ENCODE assay signal across 9 mouse cellular contexts in genomic region chr3:142443006-142443709, GRCm38 (mm10). TPM values are rescaled to one million over a fixed set of nuclear protein-coding genes. Genes with fewer than 3 reads are reported as not detected.
DNase-seq lines count a peak whose midpoint lies in the region; ATAC-seq and TF ChIP-seq lines count a peak whose summit lies in the region.
"Had no signal": no experiment of that assay in that cellular context is flagged by ENCODE, and none has a peak within 500 bp of the region (broad histone marks: within the 10 kb centered on the region; RNA-seq: fewer than 3 reads in every experiment).

No protein-coding gene starts in this region.

- no peaks in the 10 kb centered on the region for H3K79me2 ChIP-seq in C2C12 (ENCODE audit: control insufficient read depth, insufficient read depth)
- H3K79me2 ChIP-seq in heart, adult 2 months (replicated peaks; ENCODE audit: control insufficient read depth, insufficient read depth, low read length) = no peaks in the 10 kb centered on the region
- H3K79me2 ChIP-seq in myocyte (ENCODE audit: control insufficient read depth, insufficient read depth) = no peaks in the 10 kb centered on the region

- H3K79me3 ChIP-seq in C2C12 (ENCODE audit: low read depth) = no peaks in the 10 kb centered on the region

- intact Hi-C loops in heart, adult 2 months (cut with DNase I) = loop anchor here (1.0 kb wide), 1 partner anchor 148 kb away; no protein-coding TSS in a partner anchor

- no peak overlapping the region for H3K27ac ChIP-seq in embryonic facial prominence, embryonic 13.5 days
- peak overlapping the region; percentile 91 for H3K27ac ChIP-seq in heart, adult 2 months
- no peak overlapping the region for H3K27ac ChIP-seq in limb, embryonic 14.5 days (replicated peaks; ENCODE audit: low read depth, low read length)
- H3K27ac ChIP-seq in stomach, postnatal 0 days (replicated peaks) = no peak overlapping the region; the same call in 1 of the 2 replicates
- H3K27ac ChIP-seq: limb, embryonic 15.5 days had no signal

- H3ac ChIP-seq in C2C12 (ENCODE audit: control insufficient read depth, insufficient read length, low read depth) = peak overlapping the region; percentile 6
- H3ac ChIP-seq in myocyte (ENCODE audit: control insufficient read depth, insufficient read length) = no peak overlapping the region

- TF ChIP-seq CTCF in C2C12 (IDR thresholded peaks at IDR 0.05; ENCODE audit: control insufficient read depth, insufficient read depth, insufficient read length) = peak; percentile 33
- peak; percentile 98 for TF ChIP-seq CTCF in heart, adult 2 months (IDR thresholded peaks at IDR 0.05)
- peak; percentile 90 for TF ChIP-seq CTCF in stomach, postnatal 0 days (IDR thresholded peaks at IDR 0.05; ENCODE audit: low read depth)

- peak; percentile 55 to 81 for DNase-seq in adrenal gland, postnatal 4 days (ENCODE audit: low spot score in 2 of 2)
- peak; percentile 83 to 88 for DNase-seq in heart, adult 2 months
- DNase-seq in kidney, adult 9 months = peak; percentile 94
- DNase-seq in limb, embryonic 14.5 days (ENCODE audit: low spot score) = peak; percentile 93
- peak; percentile 85 for DNase-seq in stomach, postnatal 0 days (ENCODE audit: low spot score)

- 9% methylated on average over 12 of the region's 12 CpGs for WGBS in embryonic facial prominence, embryonic 13.5 days
- 6% methylated on average over 12 of the region's 12 CpGs for whole genome bisulfite sequencing in heart, adult 2 months
- WGBS in limb, embryonic 14.5 days = 11% methylated on average over 12 of the region's 12 CpGs
- WGBS in stomach, postnatal 0 days = 7% methylated on average over 12 of the region's 12 CpGs

- TF ChIP-seq EP300 in heart, adult 2 months (IDR thresholded peaks at IDR 0.05; ENCODE audit: insufficient read depth, low read depth, low read length) = peak; percentile 87; the same call in 1 of the 2 replicates
- TF ChIP-seq EP300 in stomach, postnatal 0 days (optimal IDR thresholded peaks at IDR 0.05) = no peak

- no peak for ATAC-seq in embryonic facial prominence, embryonic 13.5 days (ENCODE audit: insufficient number of reproducible peaks, insufficient read depth, low FRiP score, low TSS enrichment, low read depth)
- no peak for ATAC-seq in limb, embryonic 14.5 days (ENCODE audit: low FRiP score, low read depth)
- peak; percentile 64; the same call in 1 of the 2 replicates for ATAC-seq in stomach, postnatal 0 days (ENCODE audit: low FRiP score, low TSS enrichment)

- no peaks in the 10 kb centered on the region for H3K9me3 ChIP-seq in embryonic facial prominence, embryonic 13.5 days
- H3K9me3 ChIP-seq in limb, embryonic 14.5 days (ENCODE audit: control insufficient read depth, low read length) = no peaks in the 10 kb centered on the region
- no peaks in the 10 kb centered on the region for H3K9me3 ChIP-seq in stomach, postnatal 0 days (ENCODE audit: control insufficient read depth, low read length)
- H3K9me3 ChIP-seq: limb, embryonic 15.5 days had no signal

- H3K36me3 ChIP-seq in C2C12 (ENCODE audit: control insufficient read depth, insufficient read depth) (no peaks in the 10 kb centered on the region), myocyte (ENCODE audit: control insufficient read depth, insufficient read depth) (no peaks in the 10 kb centered on the region)
- no peaks in the 10 kb centered on the region for H3K36me3 ChIP-seq in embryonic facial prominence, embryonic 13.5 days
- H3K36me3 ChIP-seq in heart, adult 2 months (ENCODE audit: control insufficient read depth, insufficient read depth, low read length) = peaks cover 18% of the 10 kb centered on the region
- H3K36me3 ChIP-seq in limb, embryonic 14.5 days (ENCODE audit: control insufficient read depth, insufficient read depth, low read length) = no peaks in the 10 kb centered on the region
- H3K36me3 ChIP-seq in stomach, postnatal 0 days (ENCODE audit: control insufficient read depth, insufficient read depth, low read length) = no peaks in the 10 kb centered on the region
- H3K36me3 ChIP-seq: limb, embryonic 15.5 days had no signal

- no peak overlapping the region for H3K9ac ChIP-seq in embryonic facial prominence, embryonic 13.5 days
- peak overlapping the region; percentile 70 for H3K9ac ChIP-seq in heart, adult 2 months (ENCODE audit: low read depth, low read length)
- H3K9ac ChIP-seq in limb, embryonic 14.5 days (ENCODE audit: low read depth, low read length, severe bottlenecking) = no peak overlapping the region
- no peak overlapping the region for H3K9ac ChIP-seq in stomach, postnatal 0 days (ENCODE audit: low read length)
- H3K9ac ChIP-seq: limb, embryonic 15.5 days had no signal

- TF ChIP-seq POLR2A in heart, adult 2 months (IDR thresholded peaks at IDR 0.05; ENCODE audit: insufficient read depth, low read depth, low read length) = no peak
- no peak for TF ChIP-seq POLR2A in limb, embryonic 14.5 days (IDR thresholded peaks at IDR 0.05; ENCODE audit: borderline replicate concordance, extremely low read depth, insufficient read depth, insufficient read length)
- TF ChIP-seq POLR2A in myocyte (IDR thresholded peaks at IDR 0.05; ENCODE audit: insufficient read length, low read depth) = no peak

- H3K4me1 ChIP-seq in embryonic facial prominence, embryonic 13.5 days = peaks cover 26% of the 10 kb centered on the region
- peaks cover 9% of the 10 kb centered on the region for H3K4me1 ChIP-seq in heart, adult 2 months (ENCODE audit: control insufficient read depth, insufficient read depth, low read length)
- H3K4me1 ChIP-seq in limb, embryonic 14.5 days (ENCODE audit: control insufficient read depth, insufficient read depth, low read length) = 0 out of 2 replicates have a peak, but pooled peaks cover 4% of the 10 kb centered on the region
- no peaks in the 10 kb centered on the region for H3K4me1 ChIP-seq in stomach, postnatal 0 days (replicated peaks; ENCODE audit: control insufficient read depth, insufficient read depth)

- H3K4me2 ChIP-seq in embryonic facial prominence, embryonic 13.5 days = peak overlapping the region; percentile 22
- H3K4me2 ChIP-seq in limb, embryonic 14.5 days (replicated peaks; ENCODE audit: low read depth, low read length, severe bottlenecking) = no peak overlapping the region
- H3K4me2 ChIP-seq in myocyte (ENCODE audit: low read depth) = peak overlapping the region; percentile 72
- H3K4me2 ChIP-seq in stomach, postnatal 0 days (replicated peaks; ENCODE audit: low read depth) = peak overlapping the region; percentile 38
- H3K4me2 ChIP-seq: limb, embryonic 15.5 days had no signal

- H3K4me3 ChIP-seq in C2C12 (ENCODE audit: insufficient read depth, poor library complexity, severe bottlenecking) (no peak overlapping the region), myocyte (peak overlapping the region; percentile 8)
- H3K4me3 ChIP-seq in embryonic facial prominence, embryonic 13.5 days = no peak overlapping the region
- H3K4me3 ChIP-seq in heart, adult 2 months = peak overlapping the region; percentile 45
- no peak overlapping the region for H3K4me3 ChIP-seq in limb, embryonic 14.5 days (replicated peaks; ENCODE audit: low read length)
- peak overlapping the region; percentile 8; the same call in 1 of the 2 replicates for H3K4me3 ChIP-seq in stomach, postnatal 0 days (ENCODE audit: low read depth, low read length)
- H3K4me3 ChIP-seq: limb, embryonic 15.5 days had no signal

- no peaks in the 10 kb centered on the region for H3K27me3 ChIP-seq in C2C12 (ENCODE audit: control insufficient read depth, insufficient read depth, insufficient read length)
- H3K27me3 ChIP-seq in embryonic facial prominence, embryonic 13.5 days = no peaks in the 10 kb centered on the region
- no peaks in the 10 kb centered on the region for H3K27me3 ChIP-seq in heart, adult 2 months (ENCODE audit: control insufficient read depth, insufficient read depth, low read length)
- H3K27me3 ChIP-seq in limb, embryonic 14.5 days (ENCODE audit: control insufficient read depth, insufficient read depth, low read length) = peaks cover 3% of the 10 kb centered on the region; the same call in 1 of the 2 replicates
- H3K27me3 ChIP-seq in myocyte (ENCODE audit: control insufficient read depth, insufficient read depth, insufficient read length) = no peaks in the 10 kb centered on the region
- no peaks in the 10 kb centered on the region for H3K27me3 ChIP-seq in stomach, postnatal 0 days (ENCODE audit: control insufficient read depth, insufficient read depth, low read length)
- H3K27me3 ChIP-seq: limb, embryonic 15.5 days had no signal

TF ChIP-seq in C2C12, 6 proteins besides CTCF, POLR2A, EP300 and RAD21 (continues in another document):
- TF ChIP-seq MYOG (IDR thresholded peaks at IDR 0.05; ENCODE audit: control insufficient read depth, extremely low read depth, insufficient read length) (no peak), FOSL1 (IDR thresholded peaks at IDR 0.05; ENCODE audit: insufficient read depth, low read length, poor library complexity, severe bottlenecking) (no peak), USF1 (IDR thresholded peaks at IDR 0.05; ENCODE audit: low read depth) (no peak)

TF ChIP-seq in myocyte, 11 proteins besides CTCF, POLR2A, EP300 and RAD21 (continues in another document):
- no peak for TF ChIP-seq MYOG (IDR thresholded peaks at IDR 0.05; ENCODE audit: control insufficient read depth in 1 of 3, insufficient read depth in 1 of 3, insufficient read length in 2 of 3, low read depth in 2 of 3)
- TF ChIP-seq USF1 (IDR thresholded peaks at IDR 0.05; ENCODE audit: low read depth) = no peak
- no peak for TF ChIP-seq TCF12 (IDR thresholded peaks at IDR 0.05; ENCODE audit: insufficient read depth, poor library complexity, severe bottlenecking)

RNA-seq across cellular contexts. Expression of gene Pdlim5, which starts 47.7 kb away (rescaled TPM):
- polyA plus RNA-seq in C2C12 (2012; fragmentation: generic; extraction: Trizol) = 40.0 TPM
- 10 to 100 TPM; 53.5 to 57.7 TPM for total RNA-seq in adrenal gland, postnatal 4 days (2021)
- 17.6 and 19.8 TPM in 2 replicates for polyA plus RNA-seq in embryonic facial prominence, embryonic 13.5 days (2015; fragmentation: Nextera tagmentation; extraction: Ambion mirVana)
- 100 to 1,000 TPM; 609 to 668 TPM for total RNA-seq in heart, adult 2 months (2021)
- polyA plus RNA-seq in heart, adult 2 months (2012; rRNA removed) = 508 and 956 TPM in 2 replicates
- polyA plus RNA-seq in limb, embryonic 14.5 days (2012; rRNA removed) = 36.6 and 37.9 TPM in 2 replicates
- polyA plus RNA-seq in limb, embryonic 14.5 days (2014; fragmentation: Nextera tagmentation; extraction: Ambion mirVana) = 34.2 and 37.9 TPM in 2 replicates
- polyA plus RNA-seq in myocyte (2012; fragmentation: generic; extraction: Trizol) = 63.4 TPM
- 28.9 and 29.7 TPM in 2 replicates for polyA plus RNA-seq in stomach, postnatal 0 days (2015; fragmentation: Nextera tagmentation; extraction: Ambion mirVana)

RNA-seq across cellular contexts. Expression of gene Gbp5, which starts 50.6 kb away (rescaled TPM):
- not detected for polyA plus RNA-seq in C2C12 (2012; fragmentation: generic; extraction: Trizol)
- total RNA-seq in adrenal gland, postnatal 4 days (2021) = 1 to 10 TPM; 1.9 to 2.5 TPM
- 0.07 TPM in 1 of 2 replicates, not detected in the other for polyA plus RNA-seq in embryonic facial prominence, embryonic 13.5 days (2015; fragmentation: Nextera tagmentation; extraction: Ambion mirVana)
- 10 to 100 TPM in 1 of 2 experiments, 1 to 10 TPM in 1; 6.0 to 10.9 TPM for total RNA-seq in heart, adult 2 months (2021)
- polyA plus RNA-seq in heart, adult 2 months (2012; rRNA removed) = 2.1 and 4.3 TPM in 2 replicates
- 0.14 and 0.16 TPM in 2 replicates for polyA plus RNA-seq in limb, embryonic 14.5 days (2012; rRNA removed)
- polyA plus RNA-seq in limb, embryonic 14.5 days (2014; fragmentation: Nextera tagmentation; extraction: Ambion mirVana) = 0.06 and 0.11 TPM in 2 replicates
- not detected for polyA plus RNA-seq in myocyte (2012; fragmentation: generic; extraction: Trizol)
- polyA plus RNA-seq in stomach, postnatal 0 days (2015; fragmentation: Nextera tagmentation; extraction: Ambion mirVana) = 0.17 and 0.18 TPM in 2 replicates
- polyA plus RNA-seq: limb, embryonic 15.5 days had no signal

Comparison
In these comparisons a context has a peak if more than half of its experiments do, and no peak if none do; other contexts are left out.
1. H3K4me3 ChIP-seq: peak in heart, adult 2 months (single experiment), myocyte (single experiment) and stomach, postnatal 0 days (single experiment); none in C2C12 (single experiment), embryonic facial prominence, embryonic 13.5 days (single experiment) and limb, embryonic 14.5 days (single experiment).
2. CTCF ChIP-seq: peak in every context shown above with its lines; median percentile 98 in heart, adult 2 months; 90 in stomach, postnatal 0 days; 33 in C2C12.
3. Peak in every context shown above with its lines, with median percentiles within 50 percentile points of each other: DNase-seq.